Mouse (Mus musculus) heart, postnatal 25 days (tissue): ENCODE data around the gene Olfr1383. TPM values are rescaled to one million over a fixed set of nuclear protein-coding genes. Genes with fewer than 3 reads are reported as not detected.
"Not testable (repeated sequence)": the region's sequence is repeated elsewhere in the genome, so short reads cannot be mapped to it uniquely, and the experiment has no call there.

Experiments used
- DNase-seq: peaks from one replicate; pipeline ENCODE4 v3.0.0; 2022; ENCODE audit warnings: low spot score
- intact Hi-C: fragments of 180-260 bp; cut with DNase I; formaldehyde crosslinking; loops from one replicate; pipeline ENCODE4 v1.15.1; 2025
- total RNA-seq, 2 experiments: library from RNA; stranded (reverse); gene quantifications; 2 replicates each; pipeline ENCODE4 v1.2.3; 2021

Olfr1383 gene
- total RNA-seq, result under 1 TPM; 0.52 to 0.59 TPM

GRCm38 (mm10) chr11:49519348-49519747 lies at the start of gene Olfr1383:
TSS of gene Olfr1383 (plus strand) at chr11:49519648.
- intact Hi-C loops, result no loop called here
- DNase-seq, result no peak

DNA sequence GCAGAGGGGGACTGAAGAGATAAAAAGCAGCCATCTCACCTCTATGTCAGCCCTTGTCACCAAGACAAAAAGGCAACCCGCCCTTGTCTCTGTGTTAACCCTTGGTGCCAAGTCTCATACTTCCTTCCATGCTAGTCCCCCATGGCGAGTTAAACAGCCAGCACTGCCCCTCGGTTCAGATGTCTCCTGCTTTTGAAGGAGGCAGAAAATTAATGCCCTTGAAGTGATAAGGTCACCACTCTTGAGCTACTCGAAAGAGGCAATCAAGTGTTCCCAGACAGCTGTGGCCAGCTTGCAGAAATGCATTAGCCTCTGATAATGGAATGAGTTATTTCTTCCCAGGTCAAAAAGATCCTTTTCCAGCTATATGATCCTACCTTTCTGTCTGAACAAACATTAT lies 33.5 kb upstream of the Olfr1383 start:
- intact Hi-C loops, result no loop called here
- no peak for DNase-seq

DNA sequence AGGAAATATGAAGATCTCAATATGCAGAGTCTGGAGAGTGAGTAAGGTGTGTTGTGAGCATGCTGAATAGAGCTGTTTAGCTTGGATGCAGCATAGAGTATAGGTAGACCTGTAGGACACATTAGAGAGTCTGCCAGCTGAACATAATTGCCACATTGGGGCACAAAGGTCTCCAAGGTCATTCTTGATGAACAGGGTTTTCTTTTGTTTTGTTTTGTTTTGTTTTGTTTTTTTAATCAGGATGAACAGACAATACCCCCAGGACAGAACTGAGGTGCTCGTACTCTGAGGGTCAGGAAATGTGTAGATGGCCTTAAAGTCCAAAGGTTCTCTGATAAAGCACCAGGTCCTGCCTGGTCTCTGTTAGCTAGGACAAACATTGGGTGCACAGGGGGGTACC lies 30.7 kb upstream of the Olfr1383 start, which contains the start of gene Olfr1385:
Olfr1385 (plus strand) TSS at position 301 of the 400 bp plus-strand sequence.
- intact Hi-C loops, DNase-seq: not testable (repeated sequence)

DNA sequence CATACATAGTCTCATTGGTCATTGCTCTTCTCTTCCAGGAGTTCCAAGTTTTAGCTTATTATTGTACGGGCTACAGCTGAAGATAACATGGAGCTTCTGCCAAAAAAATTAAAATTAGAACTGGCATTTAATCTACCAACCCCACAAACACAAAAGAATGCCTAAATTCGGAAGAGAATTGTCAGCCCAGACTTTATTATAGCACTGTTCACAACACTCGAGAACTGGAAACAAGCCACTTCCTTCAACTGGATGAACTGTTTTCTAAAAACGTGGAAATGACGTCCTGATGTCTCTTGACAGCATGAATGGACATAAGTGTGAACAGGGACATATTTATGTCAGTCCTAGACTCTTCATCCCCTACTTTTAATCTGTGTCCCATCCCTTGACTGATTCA lies 1.4 kb upstream of the Olfr1383 start:
- DNase-seq, result no peak
- intact Hi-C loops, result no loop called here

DNA sequence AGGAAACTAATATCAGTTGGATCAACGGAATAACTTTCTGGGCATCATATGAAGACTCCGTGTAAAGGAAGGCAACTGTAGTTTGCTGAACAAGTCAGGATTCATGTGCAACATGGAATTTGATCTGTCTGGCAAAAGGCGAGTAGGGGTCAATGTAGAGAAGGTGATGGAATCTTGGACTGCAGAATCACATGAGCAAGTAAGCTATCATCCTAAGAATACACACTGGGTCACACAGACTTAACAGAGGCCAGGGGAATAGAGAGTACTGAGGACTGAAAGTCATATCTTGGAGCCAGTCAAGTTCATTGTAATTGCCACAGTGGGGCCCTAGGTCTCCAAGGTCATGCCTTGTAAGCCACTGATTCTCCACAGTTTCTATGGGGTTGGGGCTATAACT lies 8.5 kb downstream of the Olfr1383 start, which contains the start of gene Olfr1382:
Olfr1382 (plus strand) TSS at position 301 of the 400 bp plus-strand sequence.
- DNase-seq, result no peak
- intact Hi-C loops, result no loop called here

DNA sequence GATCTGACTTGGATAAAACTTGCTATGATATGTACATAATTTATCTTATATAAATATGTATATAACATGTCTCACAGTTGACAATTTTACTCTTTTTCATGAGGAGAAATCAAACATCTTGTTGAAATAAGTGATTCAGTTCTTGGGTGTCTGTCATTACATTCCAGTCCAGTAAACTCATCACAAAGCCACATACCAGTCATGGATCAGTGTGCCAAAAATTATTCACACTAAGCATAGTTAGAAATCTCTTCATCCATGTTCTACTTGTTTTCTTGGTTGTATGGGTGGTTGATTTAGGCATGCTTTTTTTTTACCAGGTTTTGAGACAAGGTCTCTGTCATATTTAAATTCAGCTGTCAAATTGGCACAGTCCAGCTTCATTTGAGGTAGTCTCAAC lies 13.3 kb downstream of the Olfr1383 start:
- intact Hi-C loops, result loop anchor here (10.0 kb wide), 1 partner anchor 348 kb away; the partner anchor contains the start of gene Btnl9
- no peak for DNase-seq

DNA sequence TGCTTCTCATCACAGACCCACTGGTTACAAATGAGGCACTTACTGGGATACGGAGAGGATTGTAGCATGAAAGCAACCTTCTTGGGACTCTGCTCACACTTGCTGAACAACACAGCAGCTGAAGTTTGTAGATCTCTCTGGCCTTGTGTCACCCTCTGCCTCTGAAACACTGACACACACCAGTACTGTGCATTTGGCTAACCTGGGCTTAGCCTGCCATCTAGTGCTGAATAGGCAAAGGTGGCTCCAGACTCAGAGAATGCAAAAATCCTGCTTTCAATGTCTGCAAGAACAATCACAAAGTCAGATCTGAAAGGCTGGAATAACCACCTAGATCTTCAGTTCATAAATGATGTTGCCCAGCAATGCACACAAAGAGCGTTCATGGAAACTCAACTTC lies 17.2 kb downstream of the Olfr1383 start:
- DNase-seq, result not testable (repeated sequence)
- intact Hi-C loops, result loop anchor here (10.0 kb wide), 1 partner anchor 352 kb away; the partner anchor contains the start of gene Btnl9

- DNase-seq, intact Hi-C loops: not testable (repeated sequence)
Observed at GRCm38 (mm10) chr11:49543149-49543548, 23.7 kb downstream of the Olfr1383 start, which contains the start of gene Olfr1381. TSS of gene Olfr1381 (plus strand) at chr11:49543449.

DNA sequence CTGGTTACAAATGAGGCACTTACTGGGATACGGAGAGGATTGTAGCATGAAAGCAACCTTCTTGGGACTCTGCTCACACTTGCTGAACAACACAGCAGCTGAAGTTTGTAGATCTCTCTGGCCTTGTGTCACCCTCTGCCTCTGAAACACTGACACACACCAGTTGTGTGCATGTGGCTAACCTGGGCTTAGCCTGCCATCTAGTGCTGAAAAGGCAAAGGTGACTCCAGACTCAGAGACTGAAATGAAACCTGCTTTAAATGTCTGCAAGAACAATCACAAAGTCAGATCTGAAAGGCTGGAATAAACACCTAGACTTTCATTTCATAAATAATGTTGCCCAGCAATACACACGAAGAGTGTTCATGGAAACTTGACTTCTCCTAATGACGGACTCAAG lies 34.6 kb downstream of the Olfr1383 start:
- DNase-seq, intact Hi-C loops: not testable (repeated sequence)

DNA sequence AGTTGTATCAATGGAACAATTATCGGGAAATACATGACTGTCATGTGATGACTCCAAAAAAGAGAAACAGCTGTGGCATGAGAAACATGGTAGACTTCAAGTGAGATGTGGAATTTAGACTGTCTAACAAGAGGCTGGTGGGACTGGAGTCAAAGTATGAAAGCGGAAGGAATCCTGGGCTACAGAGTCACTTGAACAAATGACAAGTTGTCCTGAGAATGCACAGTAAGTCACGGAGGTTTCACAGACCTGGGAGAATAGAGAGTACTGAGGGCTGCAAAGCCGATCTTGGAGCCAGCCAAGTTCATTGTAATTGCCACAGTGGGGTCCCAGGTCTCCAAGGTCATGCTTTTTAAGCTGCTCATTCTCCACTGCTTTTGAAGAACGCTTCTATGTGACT lies 37.1 kb downstream of the Olfr1383 start, which contains the start of gene Olfr1380:
Olfr1380 (plus strand) TSS at position 301 of the 400 bp plus-strand sequence.
- intact Hi-C loops, DNase-seq: not testable (repeated sequence)

GRCm38 (mm10) chr11:49575054-49575453 lies 55.6 kb downstream of the Olfr1383 start:
- intact Hi-C loops, DNase-seq: not testable (repeated sequence)

Other genes starting within 250 kb of the Olfr1383 start
- gene Olfr1393, start 241.3 kb upstream of the Olfr1383 start, total RNA-seq, result under 1 TPM; 0.10 to 0.11 TPM
- gene Olfr1392, start 234.4 kb upstream of the Olfr1383 start, total RNA-seq, result not detected
- gene Olfr10, start 214.9 kb upstream of the Olfr1383 start, total RNA-seq, result not detected
- gene Olfr1391, start 196.9 kb upstream of the Olfr1383 start, total RNA-seq, result not detected
- gene Olfr1390, start 184.5 kb upstream of the Olfr1383 start, total RNA-seq, result not detected
- gene Olfr1389, start 96.6 kb upstream of the Olfr1383 start, total RNA-seq, result not detected
- gene Olfr1388, start 83.0 kb upstream of the Olfr1383 start, total RNA-seq, result under 1 TPM; 0.13 to 0.14 TPM
- under 1 TPM; 0.06 to 0.10 TPM for gene Olfr1387, start 64.3 kb upstream of the Olfr1383 start, total RNA-seq
- not detected for gene Olfr1386, start 54.6 kb upstream of the Olfr1383 start, total RNA-seq
- gene Olfr1385, start 30.6 kb upstream of the Olfr1383 start, total RNA-seq, result not detected
- gene Olfr1384, start 12.9 kb upstream of the Olfr1383 start, total RNA-seq, result not detected
- gene Olfr1382, start 8.6 kb downstream of the Olfr1383 start, total RNA-seq, result not detected
- gene Olfr1381, start 23.8 kb downstream of the Olfr1383 start, total RNA-seq, result not detected
- gene Olfr1380, start 37.2 kb downstream of the Olfr1383 start, total RNA-seq, result not detected
- gene Flt4, start 89.6 kb downstream of the Olfr1383 start, total RNA-seq, result 10 to 100 TPM; 11.2 to 11.7 TPM
- gene Scgb3a1, start 144.0 kb downstream of the Olfr1383 start, total RNA-seq, result 1 to 10 TPM; 1.2 to 1.4 TPM
- 10 to 100 TPM; 20.9 to 25.0 TPM for gene Cnot6, start 193.1 kb downstream of the Olfr1383 start, total RNA-seq